Mouse (Mus musculus) thymus, adult 2 months (tissue): ENCODE results near the gene Gps1.

Source experiments
- CTCF ChIP-seq: fragments of 200-500 bp; IDR thresholded peaks from 2 replicates; pipeline ENCODE4 v1.5.1; 2012; ENCODE audit warnings: mild to moderate bottlenecking, control low read depth, low read length, moderate library complexity, borderline replicate concordance; ENCODE audit not compliant: control insufficient read depth, poor library complexity, insufficient read depth; ENCODE audit errors: extremely low read depth
- POLR2A ChIP-seq: fragments of 200-500 bp; IDR thresholded peaks from 2 replicates; pipeline ENCODE4 v1.6.1; 2012; ENCODE audit warnings: mild to moderate bottlenecking, low read length, control low read depth, moderate library complexity; ENCODE audit not compliant: control insufficient read depth, poor library complexity, insufficient read depth; ENCODE audit errors: extremely low read depth

DNA sequence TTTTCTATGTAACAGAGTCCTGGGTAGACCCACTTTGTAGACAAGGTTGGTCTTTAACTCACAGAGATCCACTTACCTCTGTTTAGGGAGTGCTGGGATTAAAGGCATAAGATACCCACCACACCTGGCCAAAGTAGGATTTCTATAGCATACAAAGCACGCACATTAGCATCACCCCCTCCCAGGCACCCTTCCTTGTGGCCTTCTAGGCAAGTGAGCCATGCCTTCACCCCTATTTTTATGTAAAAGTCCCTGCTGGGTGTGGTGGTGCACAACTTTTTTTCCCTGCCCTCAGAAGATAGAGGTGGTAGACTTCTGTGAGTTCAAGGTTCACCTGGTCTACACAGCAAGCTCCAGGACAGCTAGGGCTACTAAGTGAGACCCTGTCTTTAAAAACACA lies 4.2 kb upstream of the Gps1 start:
- TF ChIP-seq CTCF (no peak), POLR2A (no peak)
